Mouse (Mus musculus) limb, embryonic 15.5 days (tissue): ENCODE data around the gene Hapln2. TPM values are rescaled to one million over a fixed set of nuclear protein-coding genes. Genes with fewer than 3 reads are reported as not detected.

ENCODE experiments used
- ATAC-seq: fragments of 200-750 bp; cut with Nextera tagmentation; 2 replicates; pipeline ENCODE4 v1.8.0; 2017; ENCODE audit warnings: low read depth, moderate TSS enrichment; ENCODE audit not compliant: insufficient number of reproducible peaks, low FRiP score, low TSS enrichment
- H3K27ac ChIP-seq: fragments of 300-500 bp; sonication (generic); 2 replicates; pipeline ENCODE4 v1.5.1; 2015; ENCODE audit warnings: moderate library complexity, mild to moderate bottlenecking, inconsistent platforms
- H3K27me3 ChIP-seq: fragments of 300-500 bp; sonication (generic); 2 replicates; pipeline ENCODE4 v1.6.1; 2015; ENCODE audit warnings: inconsistent platforms
- H3K36me3 ChIP-seq: fragments of 300-500 bp; sonication (generic); 2 replicates; pipeline ENCODE4 v1.6.1; 2015; ENCODE audit warnings: inconsistent platforms
- H3K4me1 ChIP-seq: fragments of 300-500 bp; sonication (generic); 2 replicates; pipeline ENCODE4 v1.6.1; 2015; ENCODE audit warnings: inconsistent platforms
- H3K4me2 ChIP-seq: fragments of 300-500 bp; sonication (generic); 2 replicates; pipeline ENCODE4 v1.6.1; 2015; ENCODE audit warnings: mild to moderate bottlenecking, inconsistent platforms
- H3K4me3 ChIP-seq: fragments of 300-500 bp; sonication (generic); 2 replicates; pipeline ENCODE4 v1.5.1; 2015; ENCODE audit warnings: mild to moderate bottlenecking, inconsistent platforms
- H3K9ac ChIP-seq: fragments of 300-500 bp; sonication (generic); 2 replicates; pipeline ENCODE4 v1.6.1; 2015; ENCODE audit warnings: inconsistent platforms
- H3K9me3 ChIP-seq: fragments of 300-500 bp; sonication (generic); 2 replicates; pipeline ENCODE4 v1.6.1; 2016; ENCODE audit warnings: inconsistent platforms
- WGBS: fragments of 180-500 bp; shearing (Covaris S2); methylation state at CpG from one replicate; pipeline ENCODE4 v1.1.7; 2015; 5-methylcytosine and 5-hydroxymethylcytosine counted together
- polyA plus RNA-seq: library from polyadenylated mRNA; unstranded; fragments of >200 nt; fragmentation: Nextera tagmentation; extraction: Ambion mirVana; gene quantifications from 2 replicates; pipeline ENCODE4 v1.2.1, GENCODE M21; 2015

Hapln2 gene
- polyA plus RNA-seq, 1 experiment from 2014 or later = not detected

- Histone ChIP-seq H3K9ac (peak within 1 kb of the TSS; percentile 4), H3K27me3 (peaks cover 99% of the 10 kb centered on the region), H3K4me2 (peak within 1 kb of the TSS; percentile 78), H3K4me3 (peak within 1 kb of the TSS; percentile 41), H3K4me1 (peaks cover 36% of the 10 kb centered on the region), H3K27ac (no peak within 1 kb of the TSS), H3K36me3 (no peaks in the 10 kb centered on the region), H3K9me3 (no peaks in the 10 kb centered on the region)
- under 1% methylated on average over 39 of the region's 39 CpGs for WGBS
- no peak for ATAC-seq
Measured at GRCm38 (mm10) chr3:88000181-88000580, 27.2 kb downstream of the Hapln2 start, which contains the start of gene Bcan. TSS of gene Bcan (minus strand) at chr3:88000230.

- WGBS = 1% methylated on average over 38 of the region's 38 CpGs
Measured at GRCm38 (mm10) chr3:87999243-87999895, 28.0 kb downstream of the Hapln2 start.

GRCm38 (mm10) chr3:87998747-87999146, 28.6 kb downstream of the Hapln2 start:
- Histone ChIP-seq H3K4me1 (peaks cover 36% of the 10 kb centered on the region), H3K36me3 (no peaks in the 10 kb centered on the region), H3K4me3 (no peak overlapping the region), H3K4me2 (no peak overlapping the region), H3K9me3 (no peaks in the 10 kb centered on the region), H3K9ac (no peak overlapping the region), H3K27me3 (peaks cover 99% of the 10 kb centered on the region), H3K27ac (no peak overlapping the region)
- WGBS = 7% methylated on average over 6 of the region's 7 CpGs
- no peak for ATAC-seq

More at GRCm38 (mm10) chr3:87999243-87999895, 28.0 kb downstream of the Hapln2 start:
- peak overlapping the region; percentile 4; the same call in 1 of the 2 replicates for H3K9ac ChIP-seq
- H3K27me3 ChIP-seq = peaks cover 99% of the 10 kb centered on the region
- peak overlapping the region; percentile 78 for H3K4me2 ChIP-seq
- H3K4me3 ChIP-seq = peak overlapping the region; percentile 41
- H3K9me3 ChIP-seq = no peaks in the 10 kb centered on the region
- ATAC-seq = no peak
- no peak overlapping the region for H3K27ac ChIP-seq
- H3K36me3 ChIP-seq = no peaks in the 10 kb centered on the region
- H3K4me1 ChIP-seq = peaks cover 36% of the 10 kb centered on the region

- H3K9ac ChIP-seq = no peak overlapping the region
- H3K4me2 ChIP-seq = peak overlapping the region; percentile 41
- H3K27ac ChIP-seq = no peak overlapping the region
- no peak for ATAC-seq
- peaks cover 29% of the 10 kb centered on the region for H3K4me1 ChIP-seq
- WGBS = under 1% methylated on average over 49 of the region's 49 CpGs
- H3K27me3 ChIP-seq = peaks cover 99% of the 10 kb centered on the region
- H3K36me3 ChIP-seq = no peaks in the 10 kb centered on the region
- peak overlapping the region; percentile 32 for H3K4me3 ChIP-seq
- H3K9me3 ChIP-seq = no peaks in the 10 kb centered on the region
Measured at GRCm38 (mm10) chr3:87996971-87997614, 30.3 kb downstream of the Hapln2 start.

- peak overlapping the region; percentile 32; the same call in 1 of the 2 replicates for H3K4me3 ChIP-seq
- H3K4me1 ChIP-seq = peaks cover 29% of the 10 kb centered on the region
- H3K9ac ChIP-seq = no peak overlapping the region
- ATAC-seq = no peak
- no peaks in the 10 kb centered on the region for H3K9me3 ChIP-seq
- H3K27ac ChIP-seq = no peak overlapping the region
- H3K27me3 ChIP-seq = peaks cover 97% of the 10 kb centered on the region
- no peak overlapping the region; the same call in 1 of the 2 replicates for H3K4me2 ChIP-seq
- 2% methylated on average over 15 of the region's 15 CpGs for WGBS
- no peaks in the 10 kb centered on the region for H3K36me3 ChIP-seq
Measured at GRCm38 (mm10) chr3:87996401-87996800, 31.0 kb downstream of the Hapln2 start.

GRCm38 (mm10) chr3:87995331-87995730, 32.1 kb downstream of the Hapln2 start:
- peaks cover 24% of the 10 kb centered on the region for H3K4me1 ChIP-seq
- H3K4me3 ChIP-seq = no peak overlapping the region
- H3K4me2 ChIP-seq = no peak overlapping the region
- H3K36me3 ChIP-seq = no peaks in the 10 kb centered on the region
- H3K9ac ChIP-seq = no peak overlapping the region
- H3K27ac ChIP-seq = no peak overlapping the region
- no peak for ATAC-seq
- peaks cover 98% of the 10 kb centered on the region for H3K27me3 ChIP-seq
- H3K9me3 ChIP-seq = no peaks in the 10 kb centered on the region
- 28% methylated on average over 11 of the region's 11 CpGs for WGBS

- peaks cover 98% of the 10 kb centered on the region for H3K27me3 ChIP-seq
- no peak overlapping the region for H3K27ac ChIP-seq
- no peak overlapping the region for H3K9ac ChIP-seq
- ATAC-seq = no peak
- no peak overlapping the region for H3K4me3 ChIP-seq
- 2% methylated on average over 5 of the region's 6 CpGs for WGBS
- peaks cover 13% of the 10 kb centered on the region for H3K4me1 ChIP-seq
- no peaks in the 10 kb centered on the region for H3K9me3 ChIP-seq
- H3K36me3 ChIP-seq = no peaks in the 10 kb centered on the region
- no peak overlapping the region for H3K4me2 ChIP-seq
Measured at GRCm38 (mm10) chr3:87993436-87993835, 33.9 kb downstream of the Hapln2 start.

GRCm38 (mm10) chr3:87989935-87990334, 37.4 kb downstream of the Hapln2 start:
- Histone ChIP-seq H3K27me3 (peaks cover 72% of the 10 kb centered on the region), H3K4me1 (peaks cover 33% of the 10 kb centered on the region), H3K4me3 (no peak overlapping the region), H3K9ac (no peak overlapping the region), H3K4me2 (no peak overlapping the region), H3K27ac (no peak overlapping the region), H3K9me3 (no peaks in the 10 kb centered on the region), H3K36me3 (no peaks in the 10 kb centered on the region)
- no peak for ATAC-seq
- 19% methylated on average over 10 of the region's 10 CpGs for WGBS

- H3K27me3 ChIP-seq = peaks cover 53% of the 10 kb centered on the region
- 4% methylated on average over 15 of the region's 15 CpGs for WGBS
- 0 out of 2 replicates have a peak overlapping the region, but pooled peaks have one; percentile 35 for H3K9ac ChIP-seq
- peaks cover 49% of the 10 kb centered on the region for H3K4me1 ChIP-seq
- H3K4me2 ChIP-seq = peak overlapping the region; percentile 84
- no peak for ATAC-seq
- no peaks in the 10 kb centered on the region for H3K36me3 ChIP-seq
- peak overlapping the region; percentile 41 for H3K4me3 ChIP-seq
- H3K27ac ChIP-seq = no peak overlapping the region
- no peaks in the 10 kb centered on the region for H3K9me3 ChIP-seq
Measured at GRCm38 (mm10) chr3:87988068-87988467, 39.3 kb downstream of the Hapln2 start.

- H3K27me3 ChIP-seq = peaks cover 49% of the 10 kb centered on the region
Measured at GRCm38 (mm10) chr3:87987633-87988032, 39.8 kb downstream of the Hapln2 start.

GRCm38 (mm10) chr3:87986868-87987267, 40.5 kb downstream of the Hapln2 start:
- no peaks in the 10 kb centered on the region for H3K9me3 ChIP-seq
- peaks cover 41% of the 10 kb centered on the region for H3K27me3 ChIP-seq
- H3K27ac ChIP-seq = peak overlapping the region; percentile 33; the same call in 1 of the 2 replicates
- peak overlapping the region; percentile 41 for H3K4me3 ChIP-seq
- under 1% methylated on average over 17 of the region's 17 CpGs for WGBS
- H3K4me1 ChIP-seq = peaks cover 61% of the 10 kb centered on the region
- peak overlapping the region; percentile 84 for H3K4me2 ChIP-seq
- no peaks in the 10 kb centered on the region for H3K36me3 ChIP-seq
- peak overlapping the region; percentile 35; the same call in 1 of the 2 replicates for H3K9ac ChIP-seq
- ATAC-seq = peak; percentile 69

More at GRCm38 (mm10) chr3:87987633-87988032, 39.8 kb downstream of the Hapln2 start:
- H3K9me3 ChIP-seq = no peaks in the 10 kb centered on the region
- WGBS = under 1% methylated on average over 15 of the region's 15 CpGs
- H3K4me3 ChIP-seq = peak overlapping the region; percentile 41
- no peak for ATAC-seq
- H3K4me2 ChIP-seq = peak overlapping the region; percentile 84
- H3K4me1 ChIP-seq = peaks cover 53% of the 10 kb centered on the region
- H3K36me3 ChIP-seq = no peaks in the 10 kb centered on the region
- H3K27ac ChIP-seq = peak overlapping the region; percentile 33; the same call in 1 of the 2 replicates
- peak overlapping the region; percentile 35; the same call in 1 of the 2 replicates for H3K9ac ChIP-seq
